ENCODE assay signal across 13 mouse cellular contexts in genomic region chr11:102025354-102025753, GRCm38 (mm10). TPM values are rescaled to one million over a fixed set of nuclear protein-coding genes. Genes with fewer than 3 reads are reported as not detected.
DNase-seq lines count a peak whose midpoint lies in the region; ATAC-seq and TF ChIP-seq lines count a peak whose summit lies in the region.
"Had no signal": no experiment of that assay in that cellular context is flagged by ENCODE, and none has a peak within 500 bp of the region (broad histone marks: within the 10 kb centered on the region; RNA-seq: fewer than 3 reads in every experiment).

No protein-coding gene starts in this region.

- no peak for TF ChIP-seq CTCF in cortical plate, adult 2 months (IDR thresholded peaks at IDR 0.05; ENCODE audit: extremely low read depth, insufficient read depth, low read length)

- WGBS in heart, embryonic 16.5 days, result 58% methylated on average over 7 of the region's 7 CpGs
- WGBS in heart, embryonic 10.5 days, result 35% methylated on average over 7 of the region's 7 CpGs
- 39% methylated on average over 7 of the region's 7 CpGs for WGBS in forebrain, embryonic 14.5 days
- 35% methylated on average over 7 of the region's 7 CpGs for WGBS in midbrain, embryonic 12.5 days

- no peak overlapping the region for H3K4me3 ChIP-seq in heart, embryonic 16.5 days (ENCODE audit: low read length)
- H3K4me3 ChIP-seq in heart, embryonic 10.5 days, result no peak overlapping the region
- peak overlapping the region; percentile 90 for H3K4me3 ChIP-seq in cortical plate, adult 2 months (ENCODE audit: insufficient read depth, low read length)
- peak overlapping the region; percentile 67 for H3K4me3 ChIP-seq in forebrain, embryonic 14.5 days (ENCODE audit: low read depth, low read length)
- peak overlapping the region; percentile 72 for H3K4me3 ChIP-seq in midbrain, embryonic 12.5 days

- H3K9me3 ChIP-seq in heart, embryonic 16.5 days (replicated peaks; ENCODE audit: control insufficient read depth, low read length), result no peaks in the 10 kb centered on the region
- no peaks in the 10 kb centered on the region for H3K9me3 ChIP-seq in heart, embryonic 10.5 days
- no peaks in the 10 kb centered on the region for H3K9me3 ChIP-seq in forebrain, embryonic 14.5 days (replicated peaks; ENCODE audit: control insufficient read depth, low read length)
- no peaks in the 10 kb centered on the region for H3K9me3 ChIP-seq in midbrain, embryonic 12.5 days
- H3K9me3 ChIP-seq: lung, embryonic 15.5 days had no signal

- 0 out of 2 replicates have a peak overlapping the region, but pooled peaks have one; percentile 26 for H3K4me2 ChIP-seq in heart, embryonic 16.5 days (ENCODE audit: low read depth, low read length)
- H3K4me2 ChIP-seq in forebrain, embryonic 14.5 days (ENCODE audit: low read length), result peak overlapping the region; percentile 77
- peak overlapping the region; percentile 83 for H3K4me2 ChIP-seq in midbrain, embryonic 12.5 days (replicated peaks)

- ATAC-seq in heart, embryonic 16.5 days (replicated peaks; ENCODE audit: extremely low read depth, insufficient read depth, low FRiP score), result no peak
- no peak for ATAC-seq in forebrain, embryonic 14.5 days
- ATAC-seq in midbrain, embryonic 12.5 days (ENCODE audit: low FRiP score, low read depth), result no peak

- peaks cover 6% of the 10 kb centered on the region; the same call in 1 of the 2 replicates for H3K4me1 ChIP-seq in heart, embryonic 16.5 days (ENCODE audit: control insufficient read depth, insufficient read depth, low read length)
- peaks cover 26% of the 10 kb centered on the region for H3K4me1 ChIP-seq in heart, embryonic 10.5 days
- H3K4me1 ChIP-seq in cortical plate, adult 2 months (ENCODE audit: control insufficient read depth, insufficient read depth, low read length), result peaks cover 9% of the 10 kb centered on the region
- H3K4me1 ChIP-seq in forebrain, embryonic 14.5 days (ENCODE audit: control insufficient read depth, insufficient read depth, low read length), result peaks cover 23% of the 10 kb centered on the region
- peaks cover 31% of the 10 kb centered on the region for H3K4me1 ChIP-seq in midbrain, embryonic 12.5 days

- no peak for TF ChIP-seq POLR2A in cortical plate, adult 2 months (IDR thresholded peaks at IDR 0.05; ENCODE audit: extremely low read depth, insufficient read depth, low read length)

- peaks cover 4% of the 10 kb centered on the region; the same call in 1 of the 2 replicates for H3K27me3 ChIP-seq in heart, embryonic 16.5 days (ENCODE audit: control insufficient read depth, insufficient read depth, low read length)
- peaks cover 46% of the 10 kb centered on the region for H3K27me3 ChIP-seq in heart, embryonic 10.5 days (ENCODE audit: insufficient read depth, poor library complexity, severe bottlenecking)
- no peaks in the 10 kb centered on the region for H3K27me3 ChIP-seq in forebrain, embryonic 14.5 days (replicated peaks; ENCODE audit: control insufficient read depth, insufficient read depth, low read length)
- H3K27me3 ChIP-seq in midbrain, embryonic 12.5 days, result no peaks in the 10 kb centered on the region; the same call in 1 of the 2 replicates

- no peaks in the 10 kb centered on the region for H3K36me3 ChIP-seq in heart, embryonic 16.5 days (ENCODE audit: control insufficient read depth, insufficient read depth)
- H3K36me3 ChIP-seq in heart, embryonic 10.5 days, result peaks cover 9% of the 10 kb centered on the region
- H3K36me3 ChIP-seq in forebrain, embryonic 14.5 days (ENCODE audit: control insufficient read depth, insufficient read depth, low read length), result peaks cover 3% of the 10 kb centered on the region; the same call in 1 of the 2 replicates
- H3K36me3 ChIP-seq in midbrain, embryonic 12.5 days, result peaks cover 18% of the 10 kb centered on the region
- H3K36me3 ChIP-seq: lung, embryonic 15.5 days had no signal

- no peak overlapping the region for H3K9ac ChIP-seq in heart, embryonic 16.5 days (ENCODE audit: low read length)
- peak overlapping the region; percentile 29; the same call in 1 of the 2 replicates for H3K9ac ChIP-seq in forebrain, embryonic 14.5 days (ENCODE audit: low read length)
- H3K9ac ChIP-seq in midbrain, embryonic 12.5 days (replicated peaks), result no peak overlapping the region

- no peak overlapping the region for H3K27ac ChIP-seq in heart, embryonic 16.5 days (ENCODE audit: low read length)
- no peak overlapping the region for H3K27ac ChIP-seq in heart, embryonic 10.5 days
- H3K27ac ChIP-seq in cortical plate, adult 2 months (ENCODE audit: insufficient read depth, low read length), result no peak overlapping the region
- H3K27ac ChIP-seq in forebrain, embryonic 14.5 days (ENCODE audit: low read depth, low read length), result no peak overlapping the region
- H3K27ac ChIP-seq in midbrain, embryonic 12.5 days (replicated peaks), result no peak overlapping the region
- H3K27ac ChIP-seq: lung, embryonic 15.5 days had no signal

- no peak for DNase-seq in heart, embryonic 10.5 days (ENCODE audit: low spot score)
- DNase-seq in forebrain, embryonic 14.5 days (ENCODE audit: low spot score), result no peak
- DNase-seq in embryo, embryonic 11 days, result no peak
- no peak for DNase-seq in left cerebral cortex, adult 18-20 months (ENCODE audit: low spot score in 2 of 2)
- DNase-seq in embryo, embryonic 10.5 days (ENCODE audit: low spot score), result no peak
- DNase-seq: adrenal gland, adult 2 months; heart, adult 11 months had no signal

RNA-seq across cellular contexts. Expression of gene Mpp3, which starts 2.9 kb away (rescaled TPM):
- polyA plus RNA-seq in heart, embryonic 16.5 days (2015; fragmentation: Nextera tagmentation; extraction: Ambion mirVana), result 4.2 and 4.9 TPM in 2 replicates
- polyA plus RNA-seq in heart, embryonic 10.5 days (2016; fragmentation: Nextera tagmentation; extraction: Ambion mirVana), result 3.4 and 5.1 TPM in 2 replicates
- 57.9 and 60.4 TPM in 2 replicates for polyA plus RNA-seq in cortical plate, adult 2 months (2012; rRNA removed)
- 34.2 and 39.6 TPM in 2 replicates for polyA plus RNA-seq in forebrain, embryonic 14.5 days (2014; fragmentation: Nextera tagmentation; extraction: Ambion mirVana)
- 32.1 and 33.2 TPM in 2 replicates for polyA plus RNA-seq in midbrain, embryonic 12.5 days (2016; fragmentation: Nextera tagmentation; extraction: Ambion mirVana)
- total RNA-seq in left cerebral cortex, adult 18-20 months (2021), result 10 to 100 TPM; 77.6 to 89.6 TPM

RNA-seq across cellular contexts. Expression of gene Cd300lg, which starts 16.0 kb away (rescaled TPM):
- polyA plus RNA-seq in heart, embryonic 16.5 days (2015; fragmentation: Nextera tagmentation; extraction: Ambion mirVana), result 11.6 TPM in 2 replicates
- polyA plus RNA-seq in heart, embryonic 10.5 days (2016; fragmentation: Nextera tagmentation; extraction: Ambion mirVana), result 0.83 and 0.94 TPM in 2 replicates
- polyA plus RNA-seq in cortical plate, adult 2 months (2012; rRNA removed), result 0.15 and 0.19 TPM in 2 replicates
- 0.23 TPM in 1 of 2 replicates, not detected in the other for polyA plus RNA-seq in forebrain, embryonic 14.5 days (2014; fragmentation: Nextera tagmentation; extraction: Ambion mirVana)
- 0.19 and 0.34 TPM in 2 replicates for polyA plus RNA-seq in midbrain, embryonic 12.5 days (2016; fragmentation: Nextera tagmentation; extraction: Ambion mirVana)
- under 1 TPM in 1 of 2 experiments, not detected in 1; 0.19 TPM for total RNA-seq in left cerebral cortex, adult 18-20 months (2021)
- total RNA-seq: layer of hippocampus, adult 8-10 months had no signal

RNA-seq across cellular contexts. Expression of gene Dusp3, which starts 38.5 kb away (rescaled TPM):
- polyA plus RNA-seq in heart, embryonic 16.5 days (2015; fragmentation: Nextera tagmentation; extraction: Ambion mirVana), result 57.3 and 58.8 TPM in 2 replicates
- polyA plus RNA-seq in heart, embryonic 10.5 days (2016; fragmentation: Nextera tagmentation; extraction: Ambion mirVana), result 32.3 and 47.3 TPM in 2 replicates
- 162 and 171 TPM in 2 replicates for polyA plus RNA-seq in cortical plate, adult 2 months (2012; rRNA removed)
- 10.4 and 12.2 TPM in 2 replicates for polyA plus RNA-seq in forebrain, embryonic 14.5 days (2014; fragmentation: Nextera tagmentation; extraction: Ambion mirVana)
- polyA plus RNA-seq in midbrain, embryonic 12.5 days (2016; fragmentation: Nextera tagmentation; extraction: Ambion mirVana), result 9.3 and 9.6 TPM in 2 replicates
- total RNA-seq in left cerebral cortex, adult 18-20 months (2021), result 100 to 1,000 TPM; 195 to 205 TPM

RNA-seq across cellular contexts. Expression of gene Cfap97d1, which starts 41.3 kb away (rescaled TPM):
- polyA plus RNA-seq in heart, embryonic 16.5 days (2015; fragmentation: Nextera tagmentation; extraction: Ambion mirVana), result not detected in 2 replicates
- polyA plus RNA-seq in heart, embryonic 10.5 days (2016; fragmentation: Nextera tagmentation; extraction: Ambion mirVana), result not detected in 2 replicates
- polyA plus RNA-seq in cortical plate, adult 2 months (2012; rRNA removed), result not detected in 2 replicates
- not detected in 2 replicates for polyA plus RNA-seq in forebrain, embryonic 14.5 days (2014; fragmentation: Nextera tagmentation; extraction: Ambion mirVana)
- polyA plus RNA-seq in midbrain, embryonic 12.5 days (2016; fragmentation: Nextera tagmentation; extraction: Ambion mirVana), result not detected in 2 replicates
- not detected for total RNA-seq in left cerebral cortex, adult 18-20 months (2021)
- total RNA-seq: adrenal gland, adult 2 months; layer of hippocampus, adult 8-10 months had no signal
- polyA plus RNA-seq: adrenal gland, adult 2 months; embryonic facial prominence, embryonic 11.5 days; lung, embryonic 15.5 days had no signal

RNA-seq across cellular contexts. Expression of gene Sost, which starts 58.5 kb away (rescaled TPM):
- polyA plus RNA-seq in heart, embryonic 16.5 days (2015; fragmentation: Nextera tagmentation; extraction: Ambion mirVana), result 2.3 and 2.4 TPM in 2 replicates
- polyA plus RNA-seq in heart, embryonic 10.5 days (2016; fragmentation: Nextera tagmentation; extraction: Ambion mirVana), result 0.36 and 0.96 TPM in 2 replicates
- polyA plus RNA-seq in cortical plate, adult 2 months (2012; rRNA removed), result 0.09 and 0.10 TPM in 2 replicates
- polyA plus RNA-seq in forebrain, embryonic 14.5 days (2014; fragmentation: Nextera tagmentation; extraction: Ambion mirVana), result not detected in 2 replicates
- 0.17 and 0.25 TPM in 2 replicates for polyA plus RNA-seq in midbrain, embryonic 12.5 days (2016; fragmentation: Nextera tagmentation; extraction: Ambion mirVana)
- total RNA-seq in left cerebral cortex, adult 18-20 months (2021), result not detected
- total RNA-seq: adrenal gland, adult 2 months had no signal
- polyA plus RNA-seq: embryonic facial prominence, embryonic 11.5 days had no signal

Comparison
In these comparisons a context has a peak if more than half of its experiments do, and no peak if none do; other contexts are left out.
1. H3K4me2 ChIP-seq: peak in every context shown above with its lines; median percentile 83 in midbrain, embryonic 12.5 days; 77 in forebrain, embryonic 14.5 days; 26 in heart, embryonic 16.5 days.
2. H3K4me3 ChIP-seq: peak in cortical plate, adult 2 months (single experiment), forebrain, embryonic 14.5 days (single experiment) and midbrain, embryonic 12.5 days (single experiment); none in heart, embryonic 16.5 days (single experiment) and heart, embryonic 10.5 days (single experiment).